Mouse (Mus musculus) cerebellum, adult 2 months (tissue): ENCODE measurements at regions not wholly inside any gene's neighbourhood (a gene's known extent, or its start where the extent isn't known, plus 50 kb on each side); places are given as distances from the start of the nearest gene placed in this dataset.

ENCODE experiments used
- CTCF ChIP-seq: fragments of 200-500 bp; IDR thresholded peaks from 2 replicates; pipeline ENCODE4 v1.5.1; 2011; ENCODE audit warnings: low read depth, mild to moderate bottlenecking, control low read depth, low read length, moderate library complexity, borderline replicate concordance; ENCODE audit not compliant: insufficient read depth
- POLR2A ChIP-seq: fragments of 200-500 bp; IDR thresholded peaks from 2 replicates; pipeline ENCODE4 v1.6.1; 2011; ENCODE audit warnings: low read length, control low read depth, borderline replicate concordance; ENCODE audit not compliant: insufficient read depth

DNA sequence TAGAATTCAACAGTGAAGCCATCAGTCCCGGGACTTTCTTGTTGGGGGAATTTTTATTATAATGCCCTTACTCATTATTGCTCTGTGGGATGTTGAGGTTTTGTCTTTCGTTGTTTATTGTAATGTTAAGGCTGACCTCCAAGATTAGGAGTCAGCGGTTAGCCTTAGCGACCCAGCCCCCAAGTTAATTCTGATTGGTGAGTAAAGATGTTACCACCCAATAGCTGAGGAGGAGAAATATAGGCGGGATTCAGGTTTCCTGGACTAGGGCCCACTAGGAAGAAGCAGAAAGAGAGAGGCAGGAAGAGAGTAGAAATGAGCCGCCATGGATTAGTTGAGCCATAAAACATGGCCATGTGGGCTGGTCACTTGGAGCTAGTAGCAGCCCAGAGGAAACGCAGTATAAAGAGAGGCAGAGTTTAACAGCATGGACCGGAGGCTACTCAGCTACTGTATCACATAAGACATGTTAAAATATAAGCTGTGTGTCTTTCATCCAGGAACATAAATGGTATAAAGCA is 302.1 kb upstream of the Ercc4 start:
- no peak for TF ChIP-seq POLR2A
- TF ChIP-seq CTCF = no peak
